In genomic region chr15:22717681-22718080, GRCm38 (mm10) we compare ENCODE assay signal across 13 mouse cellular contexts.
DNase-seq lines count a peak whose midpoint lies in the region; ATAC-seq and TF ChIP-seq lines count a peak whose summit lies in the region.
"Had no signal": no experiment of that assay in that cellular context is flagged by ENCODE, and none has a peak within 500 bp of the region (broad histone marks: within the 10 kb centered on the region; RNA-seq: fewer than 3 reads in every experiment).

No protein-coding gene starts in this region.

- no peak for TF ChIP-seq CTCF in midbrain, postnatal 0 days (IDR thresholded peaks at IDR 0.05)

- no peaks in the 10 kb centered on the region for H3K36me3 ChIP-seq in midbrain, postnatal 0 days (ENCODE audit: insufficient read depth, low read length)
- no peaks in the 10 kb centered on the region for H3K36me3 ChIP-seq in intestine, embryonic 15.5 days

- H3K27ac ChIP-seq in midbrain, postnatal 0 days (ENCODE audit: low read depth, low read length): no peak overlapping the region
- H3K27ac ChIP-seq in intestine, embryonic 15.5 days: no peak overlapping the region
- H3K27ac ChIP-seq: heart, adult 2 months; kidney, postnatal 0 days had no signal

- no peaks in the 10 kb centered on the region for H3K27me3 ChIP-seq in midbrain, postnatal 0 days (ENCODE audit: insufficient read depth, low read length)
- no peaks in the 10 kb centered on the region for H3K27me3 ChIP-seq in intestine, embryonic 15.5 days (replicated peaks)
- H3K27me3 ChIP-seq: CH12.LX had no signal

- H3K9ac ChIP-seq in midbrain, postnatal 0 days (replicated peaks; ENCODE audit: low read length, poor library complexity, severe bottlenecking): no peak overlapping the region
- no peak overlapping the region for H3K9ac ChIP-seq in intestine, embryonic 15.5 days

- H3K4me2 ChIP-seq in midbrain, postnatal 0 days (ENCODE audit: low read depth, low read length, poor library complexity, severe bottlenecking): no peak overlapping the region
- H3K4me2 ChIP-seq in intestine, embryonic 15.5 days (replicated peaks): no peak overlapping the region

- H3K4me3 ChIP-seq in midbrain, postnatal 0 days (ENCODE audit: low read depth, low read length): no peak overlapping the region
- no peak overlapping the region for H3K4me3 ChIP-seq in intestine, embryonic 15.5 days (replicated peaks)
- H3K4me3 ChIP-seq: heart, adult 2 months had no signal

- no peaks in the 10 kb centered on the region for H3K4me1 ChIP-seq in midbrain, postnatal 0 days (ENCODE audit: insufficient read depth, low read length)
- no peaks in the 10 kb centered on the region for H3K4me1 ChIP-seq in intestine, embryonic 15.5 days (replicated peaks)

- no peaks in the 10 kb centered on the region for H3K9me3 ChIP-seq in midbrain, postnatal 0 days (ENCODE audit: low read length)
- H3K9me3 ChIP-seq in intestine, embryonic 15.5 days: no peaks in the 10 kb centered on the region

- DNase-seq in left cerebral cortex, postnatal 4 days: peak; percentile 36
- DNase-seq in left cerebral cortex, postnatal 25 days (ENCODE audit: low spot score in 2 of 2): no peak
- DNase-seq in cerebellum, adult 18-20 months: peak; percentile 55 to 69
- DNase-seq in embryo, embryonic 10.5 days (ENCODE audit: low spot score): peak; percentile 2
- peak; percentile 53 for DNase-seq in midbrain, postnatal 0 days (ENCODE audit: low spot score)
- no peak for DNase-seq in urinary bladder, postnatal 4 days (ENCODE audit: low spot score in 2 of 2)
- no peak for DNase-seq in natural killer cell, adult 2 months (ENCODE audit: low spot score in 2 of 2)
- DNase-seq: heart, adult 2 months; heart, postnatal 4 days had no signal

- WGBS in midbrain, postnatal 0 days: 46% methylated on average over 3 of the region's 3 CpGs
- WGBS in intestine, embryonic 15.5 days: 79% methylated on average over 3 of the region's 3 CpGs

- 0 out of 2 replicates have a peak, but pooled peaks have one; percentile 31 for ATAC-seq in midbrain, postnatal 0 days (ENCODE audit: low FRiP score)
- ATAC-seq in intestine, embryonic 15.5 days: no peak
- ATAC-seq: lung, postnatal 0 days had no signal

- intact Hi-C loops in left cerebral cortex, postnatal 4 days (cut with DNase I): no loop called here
- intact Hi-C loops in left cerebral cortex, postnatal 25 days (cut with DNase I): no loop called here

Comparison
In these comparisons a context has a peak if more than half of its experiments do, and no peak if none do; other contexts are left out.
1. DNase-seq: peak in left cerebral cortex, postnatal 4 days (single experiment), cerebellum, adult 18-20 months (2 of 2), embryo, embryonic 10.5 days (single experiment) and midbrain, postnatal 0 days (single experiment); none in left cerebral cortex, postnatal 25 days (0 of 2), urinary bladder, postnatal 4 days (0 of 2) and natural killer cell, adult 2 months (0 of 2).